Mouse (Mus musculus): ENCODE measurements around the gene Luc7l2.

Luc7l2 gene

GRCm38 (mm10) chr6:38576096-38576495, 25.0 kb downstream of the Luc7l2 start:
- DNase-seq (ENCODE audit: low read depth, low spot score), result no peak

- peak; percentile 41 for DNase-seq (ENCODE audit: low read depth, low spot score)
Measured at GRCm38 (mm10) chr6:38580112-38580857, 29.2 kb downstream of the Luc7l2 start.

GRCm38 (mm10) chr6:38581711-38582110, 30.6 kb downstream of the Luc7l2 start:
- no peak for DNase-seq (ENCODE audit: low read depth, low spot score)

GRCm38 (mm10) chr6:38597481-38597880, 46.3 kb downstream of the Luc7l2 start:
- DNase-seq (ENCODE audit: low read depth, low spot score), result peak; percentile 19

GRCm38 (mm10) chr6:38609892-38610291, 58.8 kb downstream of the Luc7l2 start:
- DNase-seq (ENCODE audit: low read depth, low spot score), result no peak

- DNase-seq (ENCODE audit: low read depth, low spot score), result peak; percentile 61
Measured at GRCm38 (mm10) chr6:38622406-38622805, 71.3 kb downstream of the Luc7l2 start.

GRCm38 (mm10) chr6:38623457-38623856, 72.3 kb downstream of the Luc7l2 start:
- no peak for DNase-seq (ENCODE audit: low read depth, low spot score)

GRCm38 (mm10) chr6:38624439-38624838, 73.3 kb downstream of the Luc7l2 start:
- peak; percentile 86 for DNase-seq (ENCODE audit: low read depth, low spot score)

- no peak for DNase-seq (ENCODE audit: low read depth, low spot score)
Measured at GRCm38 (mm10) chr6:38626086-38626485, 75.0 kb downstream of the Luc7l2 start.

GRCm38 (mm10) chr6:38627081-38627480, 75.9 kb downstream of the Luc7l2 start:
- DNase-seq (ENCODE audit: low read depth, low spot score), result no peak

- no peak for DNase-seq (ENCODE audit: low read depth, low spot score)
Measured at GRCm38 (mm10) chr6:38627486-38627885, 76.4 kb downstream of the Luc7l2 start.

GRCm38 (mm10) chr6:38629556-38629955, 78.4 kb downstream of the Luc7l2 start:
- no peak for DNase-seq (ENCODE audit: low read depth, low spot score)

- no peak for DNase-seq (ENCODE audit: low read depth, low spot score)
Measured at GRCm38 (mm10) chr6:38632826-38633225, 81.7 kb downstream of the Luc7l2 start.

GRCm38 (mm10) chr6:38634461-38634860, 83.3 kb downstream of the Luc7l2 start:
- no peak for DNase-seq (ENCODE audit: low read depth, low spot score)

GRCm38 (mm10) chr6:38635941-38636851, 85.1 kb downstream of the Luc7l2 start:
- no peak for DNase-seq (ENCODE audit: low read depth, low spot score)

GRCm38 (mm10) chr6:38636852-38637618, 85.9 kb downstream of the Luc7l2 start, which contains the start of gene Klrg2:
TSS of gene Klrg2 (minus strand) at chr6:38637242.
- DNase-seq (ENCODE audit: low read depth, low spot score), result peak; percentile 62

- DNase-seq (ENCODE audit: low read depth, low spot score), result peak; percentile 12
Measured at GRCm38 (mm10) chr6:38640401-38640800, 89.3 kb downstream of the Luc7l2 start.

- no peak for DNase-seq (ENCODE audit: low read depth, low spot score)
Measured at GRCm38 (mm10) chr6:38641228-38641627, 90.1 kb downstream of the Luc7l2 start.

GRCm38 (mm10) chr6:38641645-38642044, 90.5 kb downstream of the Luc7l2 start:
- DNase-seq (ENCODE audit: low read depth, low spot score), result no peak

GRCm38 (mm10) chr6:38642593-38642992, 91.5 kb downstream of the Luc7l2 start:
- no peak for DNase-seq (ENCODE audit: low read depth, low spot score)

- DNase-seq (ENCODE audit: low read depth, low spot score), result no peak
Measured at GRCm38 (mm10) chr6:38643039-38643438, 91.9 kb downstream of the Luc7l2 start.

- peak; percentile 16 for DNase-seq (ENCODE audit: low read depth, low spot score)
Measured at GRCm38 (mm10) chr6:38649545-38649944, 98.4 kb downstream of the Luc7l2 start.
